Mouse (Mus musculus) kidney, embryonic 16.5 days (tissue): ENCODE results near the gene Itga8. TPM values are rescaled to one million over a fixed set of nuclear protein-coding genes. Genes with fewer than 3 reads are reported as not detected.
A peak's percentile ranks its signal among the peaks of the same experiment; 100 is the strongest.

Experiments
- ATAC-seq: fragments of 200-750 bp; cut with Nextera tagmentation; 2 replicates; pipeline ENCODE4 v1.8.0; 2017; ENCODE audit warnings: moderate TSS enrichment; ENCODE audit not compliant: low FRiP score, low TSS enrichment
- H3K27ac ChIP-seq: fragments of 300-500 bp; sonication (generic); 2 replicates; pipeline ENCODE4 v1.5.1; 2014; ENCODE audit warnings: low read length
- H3K27me3 ChIP-seq: fragments of 300-500 bp; sonication (generic); 2 replicates; pipeline ENCODE4 v1.6.1; 2014; ENCODE audit warnings: low read length, control low read depth, mixed read lengths; ENCODE audit not compliant: insufficient read depth
- H3K36me3 ChIP-seq: fragments of 300-500 bp; sonication (generic); 2 replicates; pipeline ENCODE4 v1.6.1; 2014; ENCODE audit warnings: low read length, control low read depth, mixed read lengths; ENCODE audit not compliant: insufficient read depth
- H3K4me1 ChIP-seq: fragments of 300-500 bp; sonication (generic); 2 replicates; pipeline ENCODE4 v1.6.1; 2014; ENCODE audit warnings: low read length, control low read depth, mixed read lengths; ENCODE audit not compliant: insufficient read depth
- H3K4me2 ChIP-seq: fragments of 300-500 bp; sonication (generic); replicated peaks from 2 replicates; pipeline ENCODE4 v1.6.1; 2014; ENCODE audit warnings: low read depth, low read length
- H3K4me3 ChIP-seq: fragments of 300-500 bp; sonication (generic); 2 replicates; pipeline ENCODE4 v1.5.1; 2014; ENCODE audit warnings: mild to moderate bottlenecking, low read length
- H3K9ac ChIP-seq: fragments of 300-500 bp; sonication (generic); replicated peaks from 2 replicates; pipeline ENCODE4 v1.6.1; 2014; ENCODE audit warnings: low read length
- H3K9me3 ChIP-seq: fragments of 300-500 bp; sonication (generic); 2 replicates; pipeline ENCODE4 v1.6.1; 2016; ENCODE audit warnings: low read length, control low read depth
- WGBS: fragments of 180-500 bp; shearing (Covaris S2); extraction: QIAGEN DNeasy Blood & Tissue Kit; methylation state at CpG from one replicate; pipeline ENCODE4 v1.1.7; 2014; 5-methylcytosine and 5-hydroxymethylcytosine counted together
- polyA plus RNA-seq: library from polyadenylated mRNA; unstranded; fragments of >200 nt; fragmentation: Nextera tagmentation; extraction: Ambion mirVana; gene quantifications from 2 replicates; pipeline ENCODE4 v1.2.1, GENCODE M21; 2015

Gene Itga8
- polyA plus RNA-seq, 1 experiment from 2014 or later: 45.4 TPM

GRCm38 (mm10) chr2:12325417-12325816 lies 23.7 kb upstream of the Itga8 start:
- Histone ChIP-seq H3K4me3 (no peak overlapping the region), H3K9me3 (no peaks in the 10 kb centered on the region), H3K27me3 (no peaks in the 10 kb centered on the region), H3K36me3 (no peaks in the 10 kb centered on the region), H3K9ac (no peak overlapping the region), H3K4me1 (peaks cover 15% of the 10 kb centered on the region), H3K4me2 (no peak overlapping the region), H3K27ac (no peak overlapping the region)
- 72% methylated on average over 6 of the region's 6 CpGs for WGBS
- 0 out of 2 replicates have a peak, but pooled peaks have one; percentile 27 for ATAC-seq

- no peaks in the 10 kb centered on the region for H3K36me3 ChIP-seq
- H3K27ac ChIP-seq: no peak overlapping the region
- H3K9me3 ChIP-seq: no peaks in the 10 kb centered on the region
- ATAC-seq: no peak
- H3K4me2 ChIP-seq: no peak overlapping the region
- no peak overlapping the region for H3K4me3 ChIP-seq
- 85% methylated on average over 4 of the region's 4 CpGs for WGBS
- no peaks in the 10 kb centered on the region for H3K4me1 ChIP-seq
- no peak overlapping the region for H3K9ac ChIP-seq
- H3K27me3 ChIP-seq: no peaks in the 10 kb centered on the region
These were observed 19.2 kb upstream of the Itga8 start for GRCm38 (mm10) chr2:12320914-12321313.

- Histone ChIP-seq H3K9ac (no peak overlapping the region), H3K4me1 (no peaks in the 10 kb centered on the region), H3K27ac (no peak overlapping the region), H3K9me3 (no peaks in the 10 kb centered on the region), H3K36me3 (no peaks in the 10 kb centered on the region), H3K4me3 (no peak overlapping the region), H3K27me3 (no peaks in the 10 kb centered on the region), H3K4me2 (no peak overlapping the region)
- WGBS: 95% methylated on average over 3 of the region's 3 CpGs
- no peak for ATAC-seq
These were observed 17.0 kb upstream of the Itga8 start for GRCm38 (mm10) chr2:12318715-12319114.

GRCm38 (mm10) chr2:12318036-12318435 lies 16.3 kb upstream of the Itga8 start:
- Histone ChIP-seq H3K9me3 (no peaks in the 10 kb centered on the region), H3K4me1 (no peaks in the 10 kb centered on the region), H3K27me3 (no peaks in the 10 kb centered on the region), H3K4me2 (no peak overlapping the region), H3K36me3 (no peaks in the 10 kb centered on the region), H3K27ac (no peak overlapping the region), H3K9ac (no peak overlapping the region), H3K4me3 (no peak overlapping the region)
- no peak for ATAC-seq
- WGBS: 76% methylated on average over 4 of the region's 4 CpGs

GRCm38 (mm10) chr2:12317343-12317742 lies 15.6 kb upstream of the Itga8 start:
- no peaks in the 10 kb centered on the region for H3K27me3 ChIP-seq
- no peak overlapping the region for H3K4me2 ChIP-seq
- WGBS: 80% methylated on average over 5 of the region's 5 CpGs
- no peaks in the 10 kb centered on the region for H3K9me3 ChIP-seq
- no peaks in the 10 kb centered on the region for H3K36me3 ChIP-seq
- H3K4me1 ChIP-seq: no peaks in the 10 kb centered on the region
- H3K4me3 ChIP-seq: no peak overlapping the region
- H3K27ac ChIP-seq: no peak overlapping the region
- ATAC-seq: peak; percentile 75; the same call in 1 of the 2 replicates
- no peak overlapping the region for H3K9ac ChIP-seq

- no peak overlapping the region for H3K27ac ChIP-seq
- no peaks in the 10 kb centered on the region for H3K27me3 ChIP-seq
- H3K4me1 ChIP-seq: no peaks in the 10 kb centered on the region
- H3K4me2 ChIP-seq: no peak overlapping the region
- ATAC-seq: no peak
- 41% methylated on average over 7 of the region's 7 CpGs for WGBS
- H3K36me3 ChIP-seq: no peaks in the 10 kb centered on the region
- no peaks in the 10 kb centered on the region for H3K9me3 ChIP-seq
- H3K9ac ChIP-seq: no peak overlapping the region
- H3K4me3 ChIP-seq: no peak overlapping the region
These were observed 14.6 kb upstream of the Itga8 start for GRCm38 (mm10) chr2:12316361-12316760.

GRCm38 (mm10) chr2:12314028-12314427 lies 12.3 kb upstream of the Itga8 start:
- Histone ChIP-seq H3K27me3 (no peaks in the 10 kb centered on the region), H3K4me3 (no peak overlapping the region), H3K4me2 (no peak overlapping the region), H3K36me3 (no peaks in the 10 kb centered on the region), H3K9me3 (no peaks in the 10 kb centered on the region), H3K4me1 (no peaks in the 10 kb centered on the region), H3K9ac (no peak overlapping the region), H3K27ac (no peak overlapping the region)
- 78% methylated on average over 6 of the region's 6 CpGs for WGBS
- ATAC-seq: no peak

- Histone ChIP-seq H3K9me3 (no peaks in the 10 kb centered on the region), H3K27ac (no peak overlapping the region), H3K27me3 (no peaks in the 10 kb centered on the region), H3K4me1 (peaks cover 4% of the 10 kb centered on the region; the same call in 1 of the 2 replicates), H3K4me3 (no peak overlapping the region), H3K4me2 (no peak overlapping the region), H3K36me3 (no peaks in the 10 kb centered on the region), H3K9ac (no peak overlapping the region)
- ATAC-seq: no peak
These were observed 6.7 kb upstream of the Itga8 start for GRCm38 (mm10) chr2:12308466-12308865.

- H3K27me3 ChIP-seq: no peaks in the 10 kb centered on the region
- H3K9ac ChIP-seq: no peak overlapping the region
- H3K4me3 ChIP-seq: no peak overlapping the region
- H3K9me3 ChIP-seq: no peaks in the 10 kb centered on the region
- no peak overlapping the region for H3K27ac ChIP-seq
- H3K4me2 ChIP-seq: no peak overlapping the region
- peaks cover 4% of the 10 kb centered on the region; the same call in 1 of the 2 replicates for H3K4me1 ChIP-seq
- no peak for ATAC-seq
- H3K36me3 ChIP-seq: no peaks in the 10 kb centered on the region
These were observed 5.6 kb upstream of the Itga8 start for GRCm38 (mm10) chr2:12307311-12307710.

GRCm38 (mm10) chr2:12305064-12305650 lies 3.4 kb upstream of the Itga8 start:
- Histone ChIP-seq H3K36me3 (no peaks in the 10 kb centered on the region), H3K9ac (no peak overlapping the region), H3K4me2 (no peak overlapping the region), H3K4me3 (no peak overlapping the region), H3K27ac (no peak overlapping the region), H3K4me1 (peaks cover 11% of the 10 kb centered on the region; the same call in 1 of the 2 replicates), H3K27me3 (0 out of 2 replicates have a peak, but pooled peaks cover 4% of the 10 kb centered on the region), H3K9me3 (no peaks in the 10 kb centered on the region)
- ATAC-seq: no peak
- 54% methylated on average over 9 of the region's 9 CpGs for WGBS
